Mouse (Mus musculus) right cerebral cortex, adult 18-20 months (tissue): ENCODE data around the gene Ckm.

Source experiments
- DNase-seq: peaks from one replicate; pipeline ENCODE4 v3.0.0; 2022; ENCODE audit warnings: mixed read lengths

Gene Ckm

GRCm38 (mm10) chr7:19469404-19469803 is 64.8 kb downstream of the Ckm start:
- DNase-seq: no peak

GRCm38 (mm10) chr7:19470308-19470707 is 65.7 kb downstream of the Ckm start:
- no peak for DNase-seq

DNA sequence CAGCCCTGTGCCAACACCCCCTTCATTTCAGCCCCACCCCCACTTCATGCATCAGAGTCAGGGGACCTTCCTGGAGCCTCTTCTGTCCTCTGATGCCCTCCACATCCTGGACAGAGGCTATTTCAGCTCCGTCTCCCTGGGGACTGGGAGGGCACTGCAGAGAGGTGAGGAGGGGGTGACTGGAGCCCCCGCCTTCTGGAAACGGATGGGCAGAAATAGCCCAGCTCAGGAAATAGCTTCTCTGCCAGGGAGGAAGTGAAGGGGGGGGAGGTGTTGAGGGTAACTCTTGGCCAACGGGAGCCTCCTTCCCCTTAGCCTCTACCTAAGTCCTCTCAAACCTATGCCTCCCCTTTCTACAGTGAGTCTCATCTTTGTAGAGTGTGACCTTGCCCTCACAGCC is 67.8 kb downstream of the Ckm start:
- DNase-seq: no peak
